Mouse (Mus musculus) erythroblast, embryonic 14.5 days (primary cell): ENCODE measurements around the gene Arid3a.

ENCODE experiments used
- GATA1 ChIP-seq: IDR thresholded peaks from 2 replicates; pipeline ENCODE4 v1.6.1; 2012; ENCODE audit warnings: low read length, inconsistent platforms, mixed read lengths
- TAL1 ChIP-seq: IDR thresholded peaks from 3 replicates; pipeline ENCODE4 v1.6.1; 2012; ENCODE audit warnings: low read length, inconsistent platforms, mixed read lengths

DNA sequence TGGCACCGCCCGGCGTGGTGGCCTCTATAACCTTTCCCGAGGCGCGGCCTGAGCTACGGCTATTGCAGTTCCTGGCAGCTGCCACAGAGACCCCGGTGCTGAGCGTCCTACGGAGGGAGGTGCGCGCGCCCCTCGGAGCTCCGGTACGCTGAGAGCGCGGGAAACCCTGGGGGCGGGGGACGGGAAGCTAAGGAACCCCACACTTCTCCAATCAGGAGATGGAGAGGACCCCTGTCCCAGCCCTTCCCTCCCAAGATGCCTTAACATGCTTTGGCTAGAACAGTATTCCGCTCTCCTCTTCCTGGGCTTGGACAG lies 44.3 kb downstream of the Arid3a start:
- no peak for TF ChIP-seq TAL1
- no peak for TF ChIP-seq GATA1
